Mouse (Mus musculus) kidney, adult 8-10 months (tissue): Measurements from ENCODE around the gene Hagh.

Experiments
- DNase-seq, 2 experiments: peaks; one replicate each; pipeline ENCODE4 v3.0.0; 2022

Hagh gene

GRCm38 (mm10) chr17:24913984-24914383, 74.0 kb downstream of the Hagh start:
- no peak for DNase-seq
